Mouse (Mus musculus) 3T3-L1 (cell line): ENCODE results near the gene Acbd3.

Experiments used
- DNase-seq: peaks from one replicate; pipeline ENCODE4 v3.0.0-alpha.2; 2015; ENCODE audit warnings: low read depth, low spot score

Acbd3 gene

DNA sequence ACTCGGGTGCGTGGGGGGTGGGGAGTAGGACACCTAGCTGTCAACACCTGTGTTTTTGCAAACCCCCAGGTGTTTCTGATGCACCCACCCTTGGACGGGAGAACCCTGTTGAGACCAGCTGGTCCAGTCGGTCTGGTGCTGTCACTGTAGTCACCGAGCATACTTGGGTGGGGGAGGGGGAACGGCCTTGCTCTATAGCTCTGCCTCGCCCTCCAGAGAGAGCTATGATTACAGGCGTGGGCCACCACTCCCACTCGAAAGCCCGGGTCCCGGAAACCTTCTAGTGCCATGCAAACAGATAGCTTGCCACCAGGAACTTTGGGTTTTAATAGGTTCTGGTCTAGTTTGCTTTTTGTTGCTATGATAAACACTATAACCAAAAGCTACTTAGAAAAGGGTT is 36.3 kb downstream of the Acbd3 start:
- DNase-seq = no peak

GRCm38 (mm10) chr1:180762679-180763078 is 36.8 kb downstream of the Acbd3 start:
- no peak for DNase-seq

- DNase-seq = no peak
Measured at GRCm38 (mm10) chr1:180763307-180763706, 37.5 kb downstream of the Acbd3 start.

DNA sequence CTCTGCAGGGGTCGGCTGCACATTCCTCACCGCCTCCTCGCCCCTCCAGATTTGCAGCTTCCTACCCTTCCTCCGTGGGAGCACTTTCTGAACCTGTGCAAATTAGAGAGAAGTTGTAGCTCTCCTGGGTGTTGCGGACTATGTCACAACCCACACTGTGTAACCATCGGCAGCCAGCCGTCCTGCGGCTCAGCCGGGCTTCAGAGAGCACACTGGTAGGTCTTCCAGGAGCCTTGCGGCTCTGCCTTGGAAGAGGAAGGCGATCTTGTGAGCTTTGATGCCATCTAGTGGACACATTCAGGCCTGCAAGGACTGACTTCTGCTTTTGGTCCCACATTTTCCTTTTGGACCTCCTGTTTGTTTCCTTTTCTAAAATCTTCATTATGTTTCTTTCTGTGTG is 38.0 kb downstream of the Acbd3 start:
- peak; percentile 89 for DNase-seq

DNA sequence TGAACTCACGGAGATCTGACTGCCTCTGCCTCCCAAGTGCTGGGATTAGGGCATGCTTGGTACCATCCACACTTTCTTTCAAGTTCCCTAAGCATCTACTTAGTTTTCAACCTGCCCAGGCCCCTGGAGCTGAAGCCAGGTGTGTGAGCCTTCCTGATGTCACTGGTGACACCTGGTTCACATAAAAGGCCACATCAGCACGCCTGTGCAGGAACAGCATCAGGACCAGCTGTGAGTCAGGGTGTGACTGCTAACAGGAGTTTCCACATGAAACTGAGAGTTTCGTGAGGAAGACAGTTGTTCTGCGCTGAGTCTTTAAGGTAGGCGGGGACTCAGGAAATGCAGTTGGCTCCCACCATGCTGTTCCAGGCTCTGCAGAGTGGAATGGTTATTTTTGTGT is 39.5 kb downstream of the Acbd3 start:
- no peak for DNase-seq

- DNase-seq = no peak
Measured at GRCm38 (mm10) chr1:180766557-180766956, 40.7 kb downstream of the Acbd3 start.

GRCm38 (mm10) chr1:180767541-180768333 is 41.9 kb downstream of the Acbd3 start:
- DNase-seq = peak; percentile 25

DNA sequence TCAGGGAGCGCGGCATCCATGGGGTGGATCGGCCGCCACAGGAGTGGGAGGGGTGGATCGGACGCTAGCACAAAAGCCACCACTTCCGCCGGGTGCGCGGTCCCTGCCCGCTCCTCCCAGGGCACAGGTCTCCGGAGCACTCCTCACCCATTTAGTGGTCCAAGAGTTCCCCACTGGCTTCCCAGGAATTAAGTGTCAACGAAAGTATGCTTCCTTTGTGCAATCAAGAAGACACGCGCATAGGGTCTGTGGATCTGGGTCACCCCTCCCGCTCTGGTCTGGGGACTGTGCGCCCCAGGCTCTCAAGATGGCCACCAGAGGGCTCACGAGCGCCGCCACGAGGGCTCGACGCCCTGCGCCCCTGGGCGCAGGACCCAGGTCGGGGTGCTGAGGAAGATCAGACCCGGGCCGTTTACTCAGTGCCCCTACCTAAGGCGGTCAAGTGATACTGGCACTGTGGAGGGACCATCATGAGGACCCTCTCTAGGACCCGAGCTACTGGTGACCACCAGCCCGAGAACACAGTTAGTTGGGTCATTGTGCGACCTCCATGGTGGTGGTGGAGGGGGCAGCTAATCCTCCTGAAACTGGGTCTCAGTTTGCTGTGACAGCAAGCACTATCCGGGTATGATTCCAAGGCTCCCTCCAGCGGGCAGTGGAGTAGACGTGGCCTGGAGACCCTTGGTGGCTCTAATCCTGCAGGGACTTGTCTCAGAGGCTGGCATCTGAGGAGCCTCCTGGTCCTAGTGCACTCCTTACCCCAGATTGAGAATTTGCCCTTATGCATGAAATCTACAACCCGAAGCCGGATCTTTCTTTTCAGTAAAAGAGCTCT is 42.7 kb downstream of the Acbd3 start:
- peak; percentile 69 for DNase-seq

DNA sequence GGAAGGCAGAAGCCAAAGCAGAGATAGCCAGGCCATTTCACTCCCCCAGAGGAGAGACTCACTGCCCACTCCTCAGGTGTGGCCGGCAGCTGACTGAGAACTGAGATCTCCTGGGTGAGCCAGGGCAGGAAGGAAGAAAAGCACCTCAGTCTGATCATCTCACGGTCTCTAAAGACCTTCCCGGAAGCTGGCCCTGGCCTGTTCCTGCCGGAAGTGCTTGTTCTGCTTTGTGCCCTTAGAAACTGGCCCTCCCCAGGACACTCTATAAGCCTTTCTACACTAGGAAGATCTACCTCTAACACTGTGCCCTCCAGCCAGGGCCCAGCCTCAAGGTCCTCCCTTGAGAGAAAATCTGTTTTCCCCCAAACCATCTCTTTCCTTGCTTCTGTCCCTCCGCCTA is 45.5 kb downstream of the Acbd3 start:
- DNase-seq = no peak

GRCm38 (mm10) chr1:180771722-180772121 is 45.9 kb downstream of the Acbd3 start:
- DNase-seq = no peak

DNA sequence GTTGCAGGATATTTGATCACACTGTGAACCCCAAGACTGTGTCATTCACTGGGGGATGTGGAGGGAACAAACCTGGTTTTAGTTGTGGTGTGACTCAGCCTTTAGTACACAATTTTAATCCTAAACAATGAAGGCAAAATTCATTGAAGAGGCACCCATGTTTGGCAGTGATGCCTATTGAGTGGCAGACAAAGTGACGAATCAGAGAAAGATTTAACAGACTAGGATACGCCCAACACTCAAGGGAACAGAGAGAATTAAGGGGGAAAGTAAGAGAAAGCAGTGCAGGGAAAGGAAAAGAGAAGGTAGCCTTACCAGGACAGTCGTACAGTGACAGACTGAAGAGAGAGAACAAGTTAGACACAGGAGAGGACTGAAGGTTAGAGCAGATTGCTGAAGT is 46.4 kb downstream of the Acbd3 start:
- DNase-seq = peak; percentile 55

- peak; percentile 60 for DNase-seq
Measured at GRCm38 (mm10) chr1:180774664-180775063, 48.8 kb downstream of the Acbd3 start.

DNA sequence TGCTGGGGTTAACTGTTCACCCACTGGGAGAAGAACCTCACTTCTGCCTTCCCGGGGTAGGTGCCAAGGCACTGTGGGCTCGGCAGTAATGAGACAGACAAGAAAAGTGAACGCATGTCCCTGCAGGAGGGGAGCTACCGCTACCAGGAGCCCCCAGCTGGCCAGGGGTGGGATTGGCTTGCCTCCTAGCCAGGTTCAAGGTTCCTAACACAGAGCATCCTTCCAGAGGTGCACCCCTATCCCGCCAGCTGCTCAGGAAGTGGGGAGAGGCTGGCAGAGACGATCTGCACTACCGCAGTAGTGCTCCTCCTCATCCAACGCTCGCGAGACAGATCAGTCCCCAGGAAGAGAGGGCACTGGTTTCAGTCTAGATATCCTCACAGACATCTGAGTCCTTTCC is 49.5 kb downstream of the Acbd3 start:
- no peak for DNase-seq

GRCm38 (mm10) chr1:180775849-180776493 is 50.1 kb downstream of the Acbd3 start:
- no peak for DNase-seq

- DNase-seq = no peak
Measured at GRCm38 (mm10) chr1:180776494-180776893, 50.7 kb downstream of the Acbd3 start.

- no peak for DNase-seq
Measured at GRCm38 (mm10) chr1:180777289-180777659, 51.4 kb downstream of the Acbd3 start.

DNA sequence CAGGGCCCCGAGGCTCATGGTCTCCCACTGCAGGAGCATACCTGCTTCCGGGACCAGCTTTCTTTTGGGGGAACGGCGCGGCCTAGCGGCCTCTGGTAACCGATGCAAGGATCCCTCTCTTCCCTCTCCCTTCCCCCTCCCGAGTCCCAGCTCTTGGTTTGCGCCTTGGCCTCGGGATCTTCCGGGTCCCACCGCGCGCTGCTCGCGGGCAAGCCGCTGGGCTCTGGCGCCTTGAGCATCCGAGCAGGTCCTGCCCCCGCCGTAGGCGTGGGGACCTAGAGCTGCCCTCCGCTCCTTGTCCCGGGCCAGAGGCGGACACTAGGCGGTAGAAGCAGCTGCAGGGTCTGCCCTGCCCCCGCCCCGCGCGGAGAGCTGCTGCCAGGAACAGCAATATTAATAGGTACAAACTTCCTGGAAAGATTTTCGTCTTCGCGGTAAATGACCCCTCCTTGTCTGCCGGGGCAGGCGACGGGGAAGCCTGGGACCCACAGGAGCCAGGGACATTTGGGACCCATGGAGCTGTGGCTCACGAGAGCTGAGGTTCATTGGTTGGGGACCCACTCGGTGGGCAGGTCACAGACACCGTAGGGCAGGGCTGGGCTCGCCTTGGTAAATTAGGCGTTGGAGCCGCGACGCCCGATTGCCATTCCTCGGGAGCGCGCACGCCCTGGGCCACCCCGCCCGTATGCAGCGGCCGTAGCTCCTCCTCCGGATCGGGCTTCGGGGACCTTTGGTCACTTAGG is 52.0 kb downstream of the Acbd3 start:
- DNase-seq = peak; percentile 90

DNA sequence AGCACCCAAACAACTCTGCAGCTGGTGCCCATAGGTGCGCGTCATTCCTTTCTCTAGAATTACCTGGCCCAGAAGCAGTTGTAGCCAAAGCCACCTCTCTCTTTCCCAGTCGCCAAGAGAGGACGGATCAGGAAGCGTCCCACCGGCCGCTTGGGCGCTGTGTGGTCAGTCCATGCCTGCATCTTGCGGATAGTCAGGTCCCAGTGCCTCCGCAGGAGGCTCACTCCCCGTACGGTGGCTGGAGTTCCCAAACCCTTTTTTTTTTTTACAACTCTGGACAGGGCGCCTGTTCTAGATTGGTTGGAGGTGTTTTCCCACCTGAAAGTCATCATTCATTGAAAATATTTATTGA is 52.5 kb downstream of the Acbd3 start:
- DNase-seq = no peak

DNA sequence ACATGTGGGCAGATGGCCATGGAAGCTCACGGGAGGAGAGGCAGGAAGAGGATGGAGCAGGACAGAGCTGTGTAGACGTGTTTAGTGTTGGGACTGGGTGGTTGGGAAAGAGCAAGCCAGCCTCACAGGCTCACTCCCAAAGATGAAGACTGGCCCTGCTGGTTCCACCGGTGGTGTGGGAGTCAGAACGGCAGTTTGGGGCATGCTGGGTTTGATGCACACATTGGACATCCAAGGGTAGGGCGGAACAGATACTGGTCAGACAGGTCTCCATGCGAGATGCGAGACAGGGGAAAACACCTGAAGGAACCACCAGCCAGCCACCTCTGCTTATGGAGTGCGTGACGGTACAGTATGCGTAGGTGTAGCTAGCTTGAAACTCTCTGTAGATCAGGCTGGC is 53.1 kb downstream of the Acbd3 start:
- DNase-seq = no peak

DNA sequence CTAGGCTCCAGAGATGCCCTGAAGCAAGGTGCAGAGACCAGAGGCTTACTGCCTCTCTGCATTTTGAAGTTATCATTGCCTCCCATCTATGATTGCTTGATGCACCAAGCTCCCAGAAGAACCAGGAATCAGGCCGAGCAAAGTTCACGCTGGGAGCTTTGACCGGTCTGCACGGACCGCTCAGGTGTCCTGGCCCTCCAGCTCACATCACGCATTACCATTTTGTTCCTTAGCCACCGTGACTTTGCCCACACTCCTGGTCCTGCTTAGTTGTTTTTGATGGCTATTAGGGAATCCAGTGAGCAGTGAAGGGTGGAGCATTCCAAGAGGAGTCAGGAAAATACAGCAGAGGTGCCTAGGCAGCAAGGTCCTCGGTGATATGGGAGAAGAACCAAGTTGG is 54.4 kb downstream of the Acbd3 start:
- no peak for DNase-seq

DNA sequence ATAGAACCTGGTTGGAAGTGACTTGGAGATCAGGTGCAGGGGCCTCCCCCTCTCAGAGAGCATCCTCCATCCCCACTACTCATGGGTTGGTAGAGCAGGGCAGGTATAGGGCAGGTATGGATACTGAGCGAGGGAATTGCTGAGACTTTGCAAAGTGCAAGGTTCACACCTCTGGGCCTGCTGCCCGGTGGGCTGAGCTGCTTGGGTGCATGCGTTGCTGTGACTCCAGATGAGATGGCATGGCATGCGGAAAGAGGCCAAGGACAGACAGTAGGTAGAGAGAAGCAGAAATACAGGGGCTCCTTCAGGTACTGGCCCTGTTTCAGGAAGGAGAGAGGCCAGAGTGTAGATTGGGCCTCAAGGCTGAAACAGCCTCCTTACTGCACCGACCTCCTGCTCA is 55.4 kb downstream of the Acbd3 start:
- DNase-seq = no peak
